Mouse (Mus musculus): Measurements from ENCODE around the gene Akirin1.

Gene Akirin1

GRCm38 (mm10) chr4:123750152-123750651, at the start of gene Akirin1:
Gene Akirin1, minus strand, starts transcription at chr4:123750345.
- DNase-seq (ENCODE audit: low spot score in 2 of 2), result peak; percentile 95 to 98

GRCm38 (mm10) chr4:123797856-123798255, 47.7 kb upstream of the Akirin1 start:
- no peak for DNase-seq (ENCODE audit: low spot score in 2 of 2)

- no peak for DNase-seq (ENCODE audit: low spot score in 2 of 2)
These were observed 47.3 kb upstream of the Akirin1 start for GRCm38 (mm10) chr4:123797403-123797802.

GRCm38 (mm10) chr4:123795057-123795456, 44.9 kb upstream of the Akirin1 start:
- DNase-seq (ENCODE audit: low spot score in 2 of 2), result no peak

GRCm38 (mm10) chr4:123793136-123793535, 43.0 kb upstream of the Akirin1 start:
- DNase-seq (ENCODE audit: low spot score in 2 of 2), result no peak

GRCm38 (mm10) chr4:123792666-123793065, 42.5 kb upstream of the Akirin1 start:
- no peak for DNase-seq (ENCODE audit: low spot score in 2 of 2)

GRCm38 (mm10) chr4:123787191-123787985, 37.2 kb upstream of the Akirin1 start, which contains the start of gene Rhbdl2:
Gene Rhbdl2, plus strand, starts transcription at chr4:123787874.
- no peak for DNase-seq (ENCODE audit: low spot score in 2 of 2)

GRCm38 (mm10) chr4:123768234-123768633, 18.1 kb upstream of the Akirin1 start:
- DNase-seq (ENCODE audit: low spot score in 2 of 2), result no peak

- DNase-seq (ENCODE audit: low spot score in 2 of 2), result no peak
These were observed 17.7 kb upstream of the Akirin1 start for GRCm38 (mm10) chr4:123767807-123768206.

- no peak for DNase-seq (ENCODE audit: low spot score in 2 of 2)
These were observed 14.9 kb upstream of the Akirin1 start for GRCm38 (mm10) chr4:123765071-123765470.

GRCm38 (mm10) chr4:123758306-123758705, 8.2 kb upstream of the Akirin1 start:
- DNase-seq (ENCODE audit: low spot score in 2 of 2), result no peak

- DNase-seq (ENCODE audit: low spot score in 2 of 2), result no peak
These were observed 665 bp upstream of the Akirin1 start for GRCm38 (mm10) chr4:123750707-123751312.

- no peak for DNase-seq (ENCODE audit: low spot score in 2 of 2)
These were observed 538 bp downstream of the Akirin1 start for GRCm38 (mm10) chr4:123749484-123750130.

- DNase-seq (ENCODE audit: low spot score in 2 of 2), result no peak
These were observed 1.3 kb downstream of the Akirin1 start for GRCm38 (mm10) chr4:123748726-123749415.

GRCm38 (mm10) chr4:123745221-123745775, 4.8 kb downstream of the Akirin1 start:
- no peak for DNase-seq (ENCODE audit: low spot score in 2 of 2)

GRCm38 (mm10) chr4:123742891-123743290, 7.3 kb downstream of the Akirin1 start:
- DNase-seq (ENCODE audit: low spot score in 2 of 2), result no peak

GRCm38 (mm10) chr4:123738708-123739107, 11.4 kb downstream of the Akirin1 start:
- DNase-seq (ENCODE audit: low spot score in 2 of 2), result no peak

- DNase-seq (ENCODE audit: low spot score in 2 of 2), result no peak
These were observed 16.6 kb downstream of the Akirin1 start for GRCm38 (mm10) chr4:123733532-123733931.

- DNase-seq (ENCODE audit: low spot score in 2 of 2), result no peak
These were observed 17.2 kb downstream of the Akirin1 start for GRCm38 (mm10) chr4:123732921-123733320.

GRCm38 (mm10) chr4:123732163-123732910, 17.8 kb downstream of the Akirin1 start:
- DNase-seq (ENCODE audit: low spot score in 2 of 2), result no peak

GRCm38 (mm10) chr4:123721761-123722160, 28.4 kb downstream of the Akirin1 start:
- no peak for DNase-seq (ENCODE audit: low spot score in 2 of 2)
